Mouse (Mus musculus) cerebellum, adult 2 months (tissue): ENCODE results near the gene Ffar2.

Experiments used
- CTCF ChIP-seq: fragments of 200-500 bp; IDR thresholded peaks from 2 replicates; pipeline ENCODE4 v1.5.1; 2011; ENCODE audit warnings: low read depth, mild to moderate bottlenecking, control low read depth, low read length, moderate library complexity, borderline replicate concordance; ENCODE audit not compliant: insufficient read depth
- POLR2A ChIP-seq: fragments of 200-500 bp; IDR thresholded peaks from 2 replicates; pipeline ENCODE4 v1.6.1; 2011; ENCODE audit warnings: low read length, control low read depth, borderline replicate concordance; ENCODE audit not compliant: insufficient read depth

GRCm38 (mm10) chr7:30811757-30812290 lies 11.8 kb downstream of the Ffar2 start:
- TF ChIP-seq CTCF (no peak), POLR2A (no peak)
